Mouse (Mus musculus) G1E (cell line): ENCODE data around the gene Gabpb2.

Experiments
- CTCF ChIP-seq: IDR thresholded peaks from 2 replicates; pipeline ENCODE4 v1.5.1; 2012; ENCODE audit warnings: low read depth, low read length, inconsistent platforms, mixed read lengths
- GATA1 ChIP-seq: IDR thresholded peaks from 2 replicates; pipeline ENCODE4 v1.6.1; 2012; ENCODE audit warnings: borderline replicate concordance, low read length, inconsistent platforms, mixed read lengths

GRCm38 (mm10) chr3:95228894-95229780 is 11.4 kb upstream of the Gabpb2 start:
- TF ChIP-seq CTCF: no peak
- no peak for TF ChIP-seq GATA1
